Mouse (Mus musculus) layer of hippocampus, adult 18-20 months (tissue): ENCODE data around the gene Tsg101. TPM values are rescaled to one million over a fixed set of nuclear protein-coding genes. Genes with fewer than 3 reads are reported as not detected.
"Not testable (repeated sequence)": the region's sequence is repeated elsewhere in the genome, so short reads cannot be mapped to it uniquely, and the experiment has no call there.

ENCODE experiments used
- DNase-seq, 2 experiments: peaks; one replicate each; pipeline ENCODE4 v3.0.0; 2022; ENCODE audit warnings: low spot score in 2 of 2
- long read RNA-seq: library from polyadenylated mRNA; stranded (forward); transcript quantifications from one replicate; pipeline ENCODE4 v2.0.0, GENCODE M21; 2021
- total RNA-seq, 2 experiments: library from RNA; stranded (reverse); gene quantifications; 2 replicates each; pipeline ENCODE4 v1.2.3; 2021

Tsg101 gene
- 10 to 100 TPM; 70.7 to 72.3 TPM for total RNA-seq
- long read RNA-seq, transcript Tsg101-201 (10 exons, 1,949 nt): major isoform, 94 of 147 reads
- long read RNA-seq, partial matches to known transcripts: 0 of 147 reads
- long read RNA-seq, other reads (novel, unspliced or antisense): 53 of 147 reads

DNA sequence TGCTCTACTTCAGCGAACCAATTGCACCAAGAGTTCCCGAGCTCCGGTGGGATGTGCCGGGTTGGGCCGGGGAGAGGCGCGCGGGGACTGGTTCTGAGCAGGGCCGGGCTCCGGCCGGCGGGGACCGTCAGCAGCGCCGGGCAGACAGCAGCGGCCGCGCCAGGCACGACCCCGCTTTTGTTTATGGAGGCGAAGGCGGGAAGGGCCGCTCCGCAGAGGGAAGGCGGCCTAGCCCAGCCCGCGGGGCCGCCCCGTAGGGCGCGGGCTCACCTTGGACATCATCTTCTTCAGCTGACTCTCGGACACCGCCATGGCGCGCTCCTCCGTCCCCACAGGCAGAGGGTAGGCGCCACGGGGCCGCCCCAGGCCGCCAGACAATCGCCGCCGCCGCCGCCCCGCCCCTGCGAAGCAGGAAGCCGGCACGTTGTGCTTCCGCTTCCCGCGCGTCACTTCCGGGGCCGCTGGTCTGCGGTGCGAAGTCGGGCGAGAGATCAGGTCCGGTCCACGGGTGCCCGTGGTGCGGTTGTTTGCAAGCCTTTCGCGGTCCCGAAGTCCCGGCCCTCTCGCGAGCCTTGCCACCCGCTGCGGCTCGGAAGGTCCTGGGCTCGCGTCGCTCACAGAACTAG is at the start of gene Tsg101:
Gene Tsg101 (minus strand): TSS at position 419 of the 626 bp plus-strand sequence.
- DNase-seq: peak; percentile 86 to 91

DNA sequence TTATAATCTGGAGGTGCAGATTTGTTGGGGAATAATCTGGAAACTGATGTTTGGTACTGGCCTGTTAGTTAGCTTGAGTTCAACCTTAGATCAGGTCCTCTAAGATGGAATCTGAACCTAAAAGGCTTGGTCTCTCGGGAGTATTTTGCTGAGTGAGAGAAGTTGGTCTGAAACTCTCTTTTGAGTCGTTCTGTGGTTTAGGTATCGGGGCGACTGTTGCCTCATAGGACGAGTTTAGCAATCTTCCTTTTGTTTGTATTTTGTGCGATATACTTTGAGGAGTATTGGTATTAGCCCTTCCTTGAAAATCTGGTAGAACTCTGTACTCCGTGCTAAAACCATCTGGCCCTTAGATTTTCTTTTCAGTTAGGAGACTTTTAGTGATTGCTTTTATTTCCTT is 44.3 kb upstream of the Tsg101 start:
- no peak for DNase-seq

DNA sequence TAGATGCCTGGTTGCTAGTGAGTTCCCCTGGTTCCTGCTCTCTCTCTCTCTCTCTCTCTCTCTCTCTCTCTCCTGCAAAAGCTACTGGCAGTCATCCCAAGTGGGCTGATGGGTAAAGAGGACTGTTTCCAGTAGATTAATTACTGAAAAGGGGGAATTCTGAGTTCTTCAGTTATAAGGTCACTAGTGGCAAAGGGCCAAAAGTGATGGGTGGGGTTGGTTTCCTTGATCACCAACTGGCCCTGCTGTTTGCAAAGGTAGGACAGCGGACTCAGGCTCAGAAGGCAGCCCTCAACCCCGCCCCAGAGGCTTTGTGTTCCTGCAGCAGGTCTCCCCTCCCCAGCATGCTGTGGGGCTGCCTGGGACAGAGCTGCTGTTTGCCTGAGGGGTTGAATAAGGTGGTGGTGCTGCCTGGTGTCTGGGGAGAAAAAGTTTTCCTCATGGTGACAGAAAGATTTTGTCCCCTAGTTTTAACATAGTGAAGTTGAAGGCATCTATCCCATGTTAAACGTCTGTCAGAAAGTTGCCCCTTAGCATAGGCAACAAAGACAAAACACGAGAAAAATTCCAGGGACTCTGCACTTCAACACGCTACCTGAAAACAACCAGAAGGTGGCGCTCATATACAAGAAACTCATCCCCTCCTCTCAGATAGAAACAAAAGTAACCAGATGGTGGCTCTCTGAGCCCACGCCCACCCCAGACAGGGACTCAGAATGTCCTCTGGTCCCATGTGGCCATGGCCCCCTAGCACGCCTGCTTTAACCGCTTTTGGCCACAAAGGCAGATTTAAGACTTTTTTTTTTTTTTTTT is 43.2 kb upstream of the Tsg101 start:
- peak; percentile 47 to 87 for DNase-seq

DNA sequence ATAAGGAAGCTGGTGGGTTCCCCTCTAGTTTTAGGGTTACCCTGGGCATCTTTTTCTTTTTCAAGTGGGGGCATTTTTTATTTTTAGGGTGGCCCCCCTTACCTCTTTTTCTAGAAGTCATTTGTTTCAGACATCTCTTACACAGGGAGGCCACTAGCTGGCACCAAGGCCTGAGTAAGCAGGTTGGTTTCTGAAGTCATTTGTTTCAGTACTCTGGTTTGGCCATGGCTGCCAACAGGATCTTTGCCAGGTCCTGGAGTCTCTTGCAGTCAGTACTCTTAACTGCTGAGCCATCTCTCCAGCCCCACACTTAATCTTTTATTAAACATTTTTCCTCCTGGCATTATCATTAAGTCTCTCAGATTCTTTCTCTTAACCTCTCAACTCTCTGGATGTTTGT is 42.4 kb upstream of the Tsg101 start:
- DNase-seq: no peak

DNA sequence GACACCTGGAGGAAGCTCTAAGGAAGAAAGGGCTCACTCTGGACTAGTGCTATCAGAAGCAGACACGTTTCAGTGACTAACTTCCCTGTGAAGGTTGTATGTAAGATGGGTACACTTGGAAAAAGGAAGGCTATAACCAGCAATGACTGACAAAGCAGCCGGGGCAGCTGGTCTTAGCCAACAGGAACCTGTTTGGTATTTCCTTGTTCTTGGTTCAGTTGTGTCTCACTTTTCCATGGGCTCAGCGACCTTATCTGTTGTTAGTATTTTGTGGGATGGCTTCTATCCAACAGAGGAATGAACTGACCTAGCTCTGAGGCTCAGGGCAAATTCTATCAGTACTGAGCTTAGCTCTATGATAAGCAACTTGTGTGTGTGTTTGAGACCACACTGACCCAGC is 41.2 kb upstream of the Tsg101 start:
- DNase-seq: no peak

DNA sequence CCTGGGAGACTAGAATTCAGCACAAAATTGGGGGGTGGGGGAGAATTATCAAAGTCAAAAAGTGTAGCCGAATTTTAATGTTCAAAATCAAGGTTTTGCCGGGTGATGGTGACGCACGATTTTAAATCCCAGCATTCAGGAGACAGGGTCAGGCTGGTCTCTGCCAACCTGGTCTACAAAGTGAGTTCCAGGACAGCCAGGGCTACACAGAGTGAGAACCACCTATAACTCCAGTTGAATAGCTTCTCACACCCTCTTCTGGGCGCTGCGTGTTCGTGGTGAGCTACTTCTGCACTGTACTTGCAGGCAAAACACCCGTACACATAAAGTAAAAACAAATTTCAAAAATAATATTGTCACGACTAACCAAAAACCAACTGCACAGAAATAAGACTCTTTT is 39.1 kb upstream of the Tsg101 start:
- DNase-seq: peak in 1 of 2 experiments; percentile 36

DNA sequence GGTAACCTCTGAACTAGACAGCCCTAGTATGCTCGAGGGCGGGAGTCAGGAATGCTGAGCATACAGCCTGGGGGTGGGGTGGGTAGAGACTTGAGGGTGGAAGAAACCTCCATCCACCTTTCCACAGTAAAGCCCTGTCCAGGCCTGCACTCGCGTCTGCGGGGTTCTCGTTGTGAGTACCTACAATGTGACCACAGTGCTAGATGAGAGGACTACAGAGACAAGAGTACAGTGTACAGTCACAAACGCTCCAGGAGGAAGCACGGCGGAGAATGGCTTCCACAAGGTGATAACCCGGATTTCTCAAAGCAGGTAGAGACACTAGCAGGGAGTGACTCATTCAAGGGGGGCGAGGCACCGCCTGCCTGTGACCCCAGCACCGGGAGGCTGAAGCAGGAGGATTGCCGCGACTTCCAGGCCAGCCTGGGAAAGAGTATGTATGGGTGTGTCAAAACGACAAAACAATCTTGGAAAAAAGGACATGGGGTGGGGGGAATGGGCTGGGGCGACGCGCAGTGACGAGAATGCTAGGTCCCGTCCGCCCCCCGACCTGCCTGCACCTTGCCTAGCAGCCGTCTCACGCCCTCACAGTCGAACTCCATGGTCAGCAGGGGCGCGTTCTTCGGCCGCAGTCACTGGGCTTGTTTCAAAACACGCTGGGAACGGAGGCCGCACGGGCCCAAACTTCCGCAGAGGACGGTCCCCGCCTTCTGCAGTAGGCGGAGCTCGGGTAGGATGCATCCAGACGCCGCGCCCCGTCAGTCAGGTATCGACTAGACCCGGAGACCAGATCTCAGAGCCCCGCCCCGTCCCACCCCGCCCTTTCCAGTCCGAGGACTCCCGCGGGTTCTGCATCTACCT is 38.3 kb upstream of the Tsg101 start, which contains the start of gene Uevld:
Gene Uevld (minus strand): TSS at position 697 of the 861 bp plus-strand sequence.
- peak; percentile 85 to 95 for DNase-seq

DNA sequence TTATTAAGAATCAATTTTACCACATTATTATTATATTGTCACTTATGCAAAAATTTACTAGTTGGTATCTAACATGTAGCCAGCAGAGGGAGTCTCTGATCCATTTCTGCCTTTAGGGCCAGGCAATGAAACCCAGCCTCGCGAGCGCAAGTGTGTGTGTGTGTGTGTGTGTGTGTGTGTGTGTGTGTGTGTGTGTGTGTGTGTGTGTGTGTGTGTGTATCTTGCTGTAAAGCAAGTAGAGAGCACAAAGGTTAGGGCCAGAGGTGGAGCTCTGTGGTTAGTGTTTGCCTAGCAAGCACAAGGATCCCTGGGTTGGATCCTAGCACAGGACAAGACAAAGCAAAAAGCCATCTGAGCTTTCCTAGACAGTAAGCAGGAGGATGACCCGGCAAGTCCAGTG is 16.1 kb upstream of the Tsg101 start:
- DNase-seq: peak in 1 of 2 experiments; percentile 53

DNA sequence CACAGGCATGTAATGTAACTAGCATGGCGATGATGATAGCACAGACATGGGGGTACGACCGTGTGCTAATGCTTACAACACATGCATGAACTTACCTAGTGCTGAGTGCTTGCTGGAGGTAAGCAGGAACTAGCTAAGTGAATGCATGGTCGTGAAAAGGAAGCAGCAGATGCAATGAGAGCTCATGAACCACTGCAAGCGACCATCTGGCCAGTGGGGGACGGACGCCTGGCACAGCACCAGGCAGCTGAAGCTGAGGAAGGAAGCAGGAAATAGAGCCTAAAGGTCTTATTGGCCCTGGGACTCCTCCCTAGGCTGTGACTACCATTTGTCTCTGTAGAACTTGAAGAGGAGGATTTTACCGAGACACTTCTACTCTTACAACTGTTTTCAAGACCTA is 15.0 kb upstream of the Tsg101 start:
- DNase-seq: no peak

DNA sequence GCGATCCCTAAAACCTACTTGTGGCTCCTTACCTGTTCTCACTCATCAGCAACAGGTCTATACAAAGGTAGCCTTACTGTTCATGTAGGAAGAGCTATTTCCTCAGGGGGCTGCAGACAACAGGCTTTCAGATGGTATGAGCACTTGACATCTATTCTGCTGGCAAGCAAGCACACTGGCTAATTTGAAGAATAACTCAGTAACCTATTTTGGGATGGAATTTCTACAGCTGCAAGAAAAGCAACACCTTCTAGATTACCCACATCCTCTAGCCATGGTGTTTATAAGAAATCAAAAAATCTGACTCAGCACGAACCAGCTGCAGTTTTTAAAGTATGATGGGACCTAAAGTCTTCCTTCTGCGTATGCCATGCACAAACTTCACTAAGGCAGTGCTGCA is 11.6 kb upstream of the Tsg101 start:
- no peak for DNase-seq

DNA sequence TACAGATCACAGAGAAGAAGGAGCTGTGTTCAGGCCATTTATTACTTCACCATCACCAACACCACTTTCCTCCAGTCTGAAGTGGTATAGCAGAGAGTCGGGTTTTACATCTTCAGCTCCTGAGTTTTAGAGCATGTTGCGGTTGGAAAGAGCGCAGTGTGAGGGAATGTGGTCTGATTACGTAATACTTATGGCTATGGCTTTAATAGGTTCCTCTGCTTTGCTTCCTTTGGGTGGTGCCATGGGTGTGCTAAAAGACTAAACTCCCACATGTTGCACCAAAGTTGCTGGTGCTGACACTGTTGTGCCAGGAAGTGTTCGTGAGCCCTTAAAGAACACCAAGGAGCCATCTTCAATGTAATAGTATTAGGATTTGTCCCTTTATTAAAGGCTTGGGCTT is 8.5 kb upstream of the Tsg101 start:
- DNase-seq: no peak

DNA sequence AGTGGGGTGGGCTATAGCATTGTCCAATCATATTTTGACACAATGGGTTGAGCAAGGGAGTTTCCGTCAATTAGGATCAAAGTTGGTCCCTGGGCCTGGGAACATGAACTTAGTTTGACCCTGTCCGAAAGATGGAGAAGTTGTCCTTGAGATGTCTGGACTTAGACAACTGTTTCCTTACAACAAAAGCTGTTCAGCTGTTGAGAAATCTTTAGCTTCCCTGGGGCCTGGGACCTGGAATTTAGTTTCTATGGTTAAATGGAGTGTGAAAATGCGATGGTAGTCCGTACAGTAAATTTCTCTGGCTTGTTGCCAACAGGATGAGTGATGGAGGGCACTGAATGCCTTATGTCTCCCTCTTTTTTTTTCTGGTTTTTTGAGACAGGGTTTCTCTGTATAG is 2.3 kb upstream of the Tsg101 start:
- no peak for DNase-seq

DNA sequence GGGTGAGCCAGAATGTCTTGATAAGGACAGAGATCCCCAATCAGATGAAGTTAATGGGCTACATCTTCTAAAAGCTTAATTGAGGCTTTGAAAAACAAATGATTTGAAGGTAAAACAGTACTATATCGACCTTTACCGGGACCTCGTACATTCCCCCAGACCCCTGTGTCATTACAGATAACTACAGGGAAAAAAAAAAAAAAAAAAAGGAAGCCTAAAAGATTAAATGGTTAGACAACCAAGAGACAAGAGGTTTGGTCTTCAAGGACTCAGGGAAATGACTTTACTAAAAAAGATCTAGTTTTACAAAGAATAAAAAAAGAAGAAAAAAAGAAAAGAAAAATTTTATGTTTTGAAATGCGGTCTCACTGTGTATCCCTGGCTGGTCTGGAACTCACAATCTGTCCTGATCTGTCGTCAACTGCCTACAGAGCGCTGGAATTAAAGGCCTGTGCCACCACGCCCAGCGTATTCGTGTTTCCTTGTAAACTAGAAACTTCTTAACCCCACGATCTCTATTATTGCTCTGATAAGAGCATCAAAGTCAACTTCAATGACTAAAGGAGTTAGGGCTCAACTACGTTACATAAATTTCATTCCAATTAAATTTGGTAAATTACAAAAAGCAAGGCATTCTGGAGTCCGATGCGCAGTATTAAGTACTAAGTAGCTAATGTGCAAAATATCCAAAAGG is 944 bp downstream of the Tsg101 start:
- no peak for DNase-seq

DNA sequence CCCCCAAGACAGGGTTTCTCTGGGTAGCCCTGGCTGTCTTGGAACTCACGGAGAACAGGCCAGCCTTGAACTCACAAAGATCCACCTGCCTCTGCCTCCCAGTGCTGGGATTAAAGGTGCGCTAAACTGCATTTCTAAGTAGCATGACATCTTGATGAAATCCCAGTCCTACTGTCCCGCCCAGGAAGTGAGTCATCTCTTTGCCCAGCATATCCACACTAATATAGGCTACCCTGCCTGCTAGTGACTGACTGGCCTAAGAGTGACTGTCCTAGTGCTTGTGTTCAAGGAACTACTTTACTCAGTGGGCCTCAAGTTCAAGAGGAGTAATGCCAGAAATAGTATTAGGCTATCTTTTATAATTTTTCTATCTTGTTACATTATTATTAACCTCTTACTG is 3.4 kb downstream of the Tsg101 start:
- no peak for DNase-seq

DNA sequence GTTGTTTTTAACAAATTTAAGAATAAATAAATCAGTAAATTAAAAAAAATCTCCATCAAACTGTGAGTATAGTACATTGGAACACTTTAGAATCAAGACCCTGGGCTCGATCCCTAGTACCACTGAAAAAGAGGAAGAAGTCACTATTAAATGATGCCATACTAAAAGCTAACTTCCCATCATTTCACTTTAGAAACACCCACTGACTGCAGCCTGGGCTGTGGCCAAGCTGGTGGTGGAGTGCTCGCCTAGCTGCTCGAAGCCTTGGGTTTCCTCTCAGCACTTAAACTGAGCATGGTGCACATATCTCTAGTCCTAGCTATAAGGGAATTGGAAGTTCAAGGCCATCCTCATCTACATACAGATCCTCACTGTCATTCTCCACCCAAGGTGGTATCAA is 8.5 kb downstream of the Tsg101 start:
- no peak for DNase-seq

DNA sequence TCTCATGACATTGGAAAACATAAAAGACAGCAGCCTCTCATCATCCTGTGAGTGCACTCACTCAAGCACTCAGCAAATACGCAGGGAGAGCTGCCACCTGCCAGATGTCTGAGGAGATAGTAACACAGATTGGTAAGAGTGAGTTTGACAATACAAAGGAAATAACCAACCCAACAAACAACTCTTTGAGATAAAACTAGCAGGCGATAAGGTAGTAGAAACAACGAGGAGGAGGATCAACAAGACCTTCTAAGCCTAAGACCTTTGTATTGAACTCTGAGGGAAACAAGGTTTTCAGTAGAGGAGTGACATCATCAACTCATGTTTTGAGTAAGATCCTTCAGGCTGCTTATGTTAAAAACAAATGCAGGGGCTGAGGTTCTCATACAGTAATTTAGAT is 20.4 kb downstream of the Tsg101 start:
- DNase-seq: no peak

DNA sequence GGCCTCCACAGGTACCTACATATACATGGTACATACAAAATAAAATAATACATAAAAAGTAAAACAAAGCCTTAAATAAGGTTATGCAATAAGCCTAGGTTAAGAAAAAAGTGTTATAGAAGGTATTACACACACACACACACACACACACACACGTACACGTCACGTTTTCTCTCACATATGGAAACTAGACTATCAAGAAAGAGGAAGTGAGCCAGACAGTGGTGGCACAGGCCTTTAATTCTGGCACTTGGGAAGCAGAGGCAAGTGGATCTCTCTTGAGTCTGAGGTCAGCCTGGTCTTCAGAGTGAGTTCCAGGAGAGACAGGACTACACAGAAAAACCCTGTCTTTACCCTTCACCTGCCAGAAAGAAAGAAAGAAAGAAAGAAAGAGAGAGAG is 24.3 kb downstream of the Tsg101 start:
- DNase-seq: no peak

DNA sequence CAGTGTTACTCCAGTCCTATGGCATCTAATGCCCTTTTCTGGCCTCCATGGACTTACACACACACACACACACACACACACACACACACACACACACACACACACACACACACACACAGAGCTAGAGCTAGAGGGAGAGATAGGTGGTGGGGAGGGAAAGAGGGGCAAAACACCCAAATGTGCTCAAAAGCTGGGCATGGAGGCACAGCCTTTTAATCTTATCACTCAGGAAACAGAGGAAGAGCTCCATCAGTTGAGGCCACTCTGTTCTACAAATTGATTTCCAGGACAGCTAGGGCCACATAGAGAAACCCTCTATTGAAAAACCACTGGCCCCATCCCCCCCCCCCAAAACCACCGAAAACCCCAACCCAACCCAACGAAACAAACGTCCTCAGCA is 36.5 kb downstream of the Tsg101 start:
- no peak for DNase-seq

DNA sequence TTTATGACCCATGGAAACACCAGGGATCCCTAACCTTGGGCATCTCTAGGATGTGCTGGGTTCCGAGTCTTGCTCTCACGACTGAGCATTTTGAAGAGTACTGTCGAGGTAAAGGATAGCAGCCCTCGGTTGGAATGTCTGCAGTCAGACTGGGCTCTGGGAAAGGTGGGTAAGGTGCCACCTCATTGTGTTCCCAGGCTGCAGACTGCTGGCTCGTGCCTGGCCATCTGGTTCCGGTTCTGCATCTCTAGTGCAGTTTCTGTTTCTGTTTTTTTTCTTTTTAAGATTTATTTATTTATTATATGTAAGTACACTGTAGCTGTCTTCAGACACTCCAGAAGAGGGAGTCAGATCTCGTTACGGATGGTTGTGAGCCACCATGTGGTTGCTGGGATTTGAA is 37.8 kb downstream of the Tsg101 start:
- not testable (repeated sequence) for DNase-seq

DNA sequence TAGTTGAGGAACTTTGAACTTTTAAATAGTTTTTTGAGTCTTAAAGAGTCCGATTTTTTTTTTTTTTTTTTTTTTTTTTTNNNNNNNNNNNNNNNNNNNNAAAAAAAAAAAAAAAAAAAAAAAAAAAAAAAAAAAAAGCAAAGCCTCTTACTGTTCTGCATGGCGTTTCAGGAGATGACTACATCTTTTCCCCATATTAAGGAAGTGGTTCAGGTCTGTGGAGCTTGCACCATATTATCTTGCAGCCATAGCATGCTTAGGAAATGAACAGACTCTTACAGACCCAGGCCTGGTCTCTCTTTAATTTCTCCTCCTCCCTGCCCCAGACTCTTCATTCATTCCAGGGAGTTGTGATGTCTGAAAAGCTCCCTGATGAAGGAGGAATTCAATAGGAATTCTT is 38.8 kb downstream of the Tsg101 start:
- no peak for DNase-seq

DNA sequence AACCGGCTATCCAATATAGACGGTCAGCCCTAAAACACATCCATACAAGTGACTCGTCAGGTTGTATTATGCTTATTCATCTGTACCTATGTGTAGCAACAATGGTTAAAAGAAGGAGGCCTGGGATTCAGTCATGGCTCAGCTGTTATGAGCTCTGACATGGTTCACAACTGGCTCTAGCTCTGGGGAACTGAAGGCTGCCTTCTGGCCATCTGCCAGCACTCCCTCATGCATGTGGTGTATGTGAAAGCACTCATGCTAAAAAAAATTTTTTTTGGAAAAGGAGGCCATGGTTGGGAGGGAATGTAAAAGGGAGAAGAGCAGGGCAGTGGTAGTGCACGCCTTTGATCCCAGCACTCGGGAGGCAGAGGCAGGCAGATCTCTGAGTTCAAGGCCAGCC is 39.9 kb downstream of the Tsg101 start:
- no peak for DNase-seq
